Mouse (Mus musculus): Measurements from ENCODE around the gene Synpr. TPM values are rescaled to one million over a fixed set of nuclear protein-coding genes. Genes with fewer than 3 reads are reported as not detected.

Gene Synpr
- total and polyA plus RNA-seq, 3 experiments: not detected

DNA sequence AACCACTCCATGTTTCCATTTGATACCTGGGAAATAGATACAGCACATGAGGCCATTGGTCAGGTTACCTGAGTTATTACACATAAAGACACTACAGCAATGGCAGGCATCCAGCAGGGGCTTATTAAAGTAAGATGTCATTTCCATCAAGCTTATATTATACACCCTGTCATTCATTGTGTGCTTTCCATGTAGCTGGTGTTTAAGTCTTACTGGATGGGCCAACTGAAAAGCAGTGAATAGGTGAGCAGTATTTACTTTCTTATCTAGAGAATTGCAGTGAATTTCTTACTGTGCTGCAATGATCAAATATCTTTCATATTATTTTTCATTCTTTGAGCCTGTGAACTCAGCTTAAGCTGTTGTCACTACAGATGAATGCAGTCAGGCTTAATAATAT is 287.4 kb downstream of the Synpr start:
- H3K4me3 ChIP-seq (replicated peaks in 1 of 3; ENCODE audit: low read depth in 2 of 3, low read length in 2 of 3, poor library complexity in 1 of 3): no peak overlapping the region
- in situ Hi-C loops (cut with MboI; ENCODE audit: low pct_ligation_motif_present, low pct_unique_long_range_greater_than_20kb, low sequenced_read_pairs): no loop called here
- no peaks in the 10 kb centered on the region for H3K4me1 ChIP-seq (ENCODE audit: control insufficient read depth in 1 of 2, insufficient read depth in 2 of 2)
- dilution Hi-C loops (cut with MboI; ENCODE audit: extremely low pct_ligation_motif_present, extremely low pct_unique_long_range_greater_than_20kb, low sequenced_read_pairs): no loop called here
- no peak for DNase-seq (ENCODE audit: extremely low read depth)
- H3K9ac ChIP-seq (ENCODE audit: insufficient read depth, low read depth): no peak overlapping the region
- no peak overlapping the region for H3K4me2 ChIP-seq (ENCODE audit: insufficient read depth, low read depth, poor library complexity, severe bottlenecking)
- no peak overlapping the region for H3K27ac ChIP-seq (ENCODE audit: insufficient read depth, low read depth)
- H3K36me3 ChIP-seq (replicated peaks in 1 of 2; ENCODE audit: control insufficient read depth in 1 of 2, insufficient read depth in 1 of 2, low read length in 1 of 2): no peaks in the 10 kb centered on the region
- no peaks in the 10 kb centered on the region for H3K79me2 ChIP-seq (replicated peaks; ENCODE audit: control insufficient read depth, extremely low read depth, insufficient read depth, poor library complexity, severe bottlenecking)
- H3K9me3 ChIP-seq (replicated peaks; ENCODE audit: low read length): no peaks in the 10 kb centered on the region
- no peaks in the 10 kb centered on the region for H3K27me3 ChIP-seq (replicated peaks)
- TF ChIP-seq MEF2A (IDR thresholded peaks at IDR 0.05; ENCODE audit: borderline replicate concordance, low read depth, low read length) (no peak), HCFC1 (IDR thresholded peaks at IDR 0.05; ENCODE audit: low read depth, low read length) (no peak), USF2 (conservative IDR thresholded peaks at IDR 0.05; ENCODE audit: low read depth, low read length) (no peak), MAZ (IDR thresholded peaks at IDR 0.05; ENCODE audit: low read depth, low read length) (no peak), MYC (IDR thresholded peaks at IDR 0.05; ENCODE audit: low read depth, low read length) (no peak)

GRCm38 (mm10) chr14:13572530-13572929 is 287.9 kb downstream of the Synpr start:
- Histone ChIP-seq H3K79me2 (replicated peaks; ENCODE audit: control insufficient read depth, extremely low read depth, insufficient read depth, poor library complexity, severe bottlenecking) (no peaks in the 10 kb centered on the region), H3K4me3 (replicated peaks in 1 of 3; ENCODE audit: low read depth in 2 of 3, low read length in 2 of 3, poor library complexity in 1 of 3) (no peak overlapping the region), H3K36me3 (replicated peaks in 1 of 2; ENCODE audit: control insufficient read depth in 1 of 2, insufficient read depth in 1 of 2, low read length in 1 of 2) (no peaks in the 10 kb centered on the region), H3K9ac (ENCODE audit: insufficient read depth, low read depth) (no peak overlapping the region), H3K4me2 (ENCODE audit: insufficient read depth, low read depth, poor library complexity, severe bottlenecking) (no peak overlapping the region), H3K27ac (ENCODE audit: insufficient read depth, low read depth) (no peak overlapping the region), H3K9me3 (replicated peaks; ENCODE audit: low read length) (no peaks in the 10 kb centered on the region), H3K27me3 (replicated peaks) (no peaks in the 10 kb centered on the region), H3K4me1 (ENCODE audit: control insufficient read depth in 1 of 2, insufficient read depth in 2 of 2) (no peaks in the 10 kb centered on the region)
- dilution Hi-C loops (cut with MboI; ENCODE audit: extremely low pct_ligation_motif_present, extremely low pct_unique_long_range_greater_than_20kb, low sequenced_read_pairs): no loop called here
- DNase-seq (ENCODE audit: extremely low read depth): no peak
- in situ Hi-C loops (cut with MboI; ENCODE audit: low pct_ligation_motif_present, low pct_unique_long_range_greater_than_20kb, low sequenced_read_pairs): no loop called here
- no peak for TF ChIP-seq ETS1 (conservative IDR thresholded peaks at IDR 0.05; ENCODE audit: low read depth, low read length)
- no peak for TF ChIP-seq MXI1 (IDR thresholded peaks at IDR 0.05; ENCODE audit: low read depth, low read length)
- no peak for TF ChIP-seq SMC3 (IDR thresholded peaks at IDR 0.05; ENCODE audit: low read depth, low read length)
- no peak for TF ChIP-seq E2F4 (IDR thresholded peaks at IDR 0.05; ENCODE audit: insufficient replicate concordance, low read depth, low read length)
- TF ChIP-seq PAX5 (IDR thresholded peaks at IDR 0.05; ENCODE audit: low read length): no peak
- TF ChIP-seq SIN3A (IDR thresholded peaks at IDR 0.05; ENCODE audit: low read length): no peak
- TF ChIP-seq UBTF (IDR thresholded peaks at IDR 0.05; ENCODE audit: low read depth, low read length): no peak
- no peak for TF ChIP-seq JUND (conservative IDR thresholded peaks at IDR 0.05; ENCODE audit: low read depth, low read length)
- no peak for TF ChIP-seq ZC3H11A (IDR thresholded peaks at IDR 0.05; ENCODE audit: low read depth, low read length)
- TF ChIP-seq NRF1 (IDR thresholded peaks at IDR 0.05; ENCODE audit: low read depth, low read length): no peak
- no peak for TF ChIP-seq GABPA (IDR thresholded peaks at IDR 0.05; ENCODE audit: insufficient replicate concordance, low read depth, low read length)
- TF ChIP-seq CTCF (conservative IDR thresholded peaks at IDR 0.05 in 1 of 2, IDR thresholded peaks at IDR 0.05 in 1 of 2; ENCODE audit: low read depth in 2 of 2, low read length in 2 of 2): no peak
- no peak for TF ChIP-seq BHLHE40 (IDR thresholded peaks at IDR 0.05; ENCODE audit: low read depth, low read length)
- no peak for TF ChIP-seq USF1 (IDR thresholded peaks at IDR 0.05; ENCODE audit: low read depth, low read length)
- no peak for TF ChIP-seq RCOR1 (conservative IDR thresholded peaks at IDR 0.05; ENCODE audit: low read depth, low read length)
- no peak for TF ChIP-seq MAX (IDR thresholded peaks at IDR 0.05; ENCODE audit: low read length)
- no peak for TF ChIP-seq KAT2A (IDR thresholded peaks at IDR 0.05; ENCODE audit: insufficient replicate concordance, low read length)
- no peak for TF ChIP-seq ZMIZ1 (IDR thresholded peaks at IDR 0.05; ENCODE audit: low read depth, low read length)
- TF ChIP-seq ZNF384 (IDR thresholded peaks at IDR 0.05; ENCODE audit: low read depth, low read length): no peak

All from CH12.LX (cell line).